ENCODE assay signal across 32 mouse cellular contexts in genomic region chr2:107019331-107019730, GRCm38 (mm10). TPM values are rescaled to one million over a fixed set of nuclear protein-coding genes. Genes with fewer than 3 reads are reported as not detected.
"Had no signal": no experiment of that assay in that cellular context is flagged by ENCODE, and none has a peak within 500 bp of the region (broad histone marks: within the 10 kb centered on the region; RNA-seq: fewer than 3 reads in every experiment).

No protein-coding gene starts in this region.

- H3K4me1 ChIP-seq: liver, embryonic 13.5 days had no signal

- H3K36me3 ChIP-seq: liver, embryonic 13.5 days had no signal

- H3K4me3 ChIP-seq: layer of hippocampus, adult 2 months; liver, embryonic 13.5 days had no signal

- DNase-seq: kidney, adult 2 months; kidney, postnatal 25 days; layer of hippocampus, adult 9-11 months; liver, embryonic 13.5 days; lung, adult 2 months; lung, postnatal 14 days; lung, postnatal 4 days; right cerebral cortex, adult 18-20 months; right cerebral cortex, postnatal 14 days; right cerebral cortex, postnatal 4 days; thymus, adult 2 months; thymus, postnatal 14 days; thymus, postnatal 4 days had no signal

- H3K27ac ChIP-seq: kidney, postnatal 0 days; layer of hippocampus, adult 2 months; liver, embryonic 13.5 days; stomach, postnatal 0 days had no signal

- H3K9ac ChIP-seq: liver, embryonic 13.5 days had no signal

- H3K27me3 ChIP-seq: liver, embryonic 13.5 days had no signal

- H3K9me3 ChIP-seq: liver, embryonic 13.5 days had no signal

- H3K4me2 ChIP-seq: liver, embryonic 13.5 days; midbrain, embryonic 11.5 days had no signal

RNA-seq across cellular contexts. Expression of gene Fshb, which starts 40.1 kb away (rescaled TPM):
- total RNA-seq: layer of hippocampus, adult 2 months; layer of hippocampus, postnatal 25 days; left cerebral cortex, adult 18-20 months; left cerebral cortex, postnatal 10 days; left cerebral cortex, postnatal 36 days; liver, adult 2 months; megakaryocyte progenitor cell, adult 5-6 weeks; megakaryocyte-erythroid progenitor cell, adult 5-6 weeks had no signal
- polyA plus RNA-seq: kidney, adult 2 months; kidney, embryonic 14.5 days; kidney, postnatal 0 days; large intestine, adult 2 months; limb, embryonic 11.5 days; limb, embryonic 14.5 days; liver, adult 2 months; liver, embryonic 13.5 days; liver, embryonic 16.5 days; lung, adult 2 months; lung, embryonic 16.5 days; midbrain, embryonic 11.5 days; neural tube, embryonic 14.5 days; stomach, embryonic 14.5 days; stomach, postnatal 0 days; thymus, adult 2 months had no signal
